Mouse (Mus musculus) NIH3T3 (cell line): ENCODE results near the gene Gm8906.
"Not testable (repeated sequence)": the region's sequence is repeated elsewhere in the genome, so short reads cannot be mapped to it uniquely, and the experiment has no call there.

Experiments
- DNase-seq: peaks from one replicate; pipeline ENCODE4 v3.0.0-alpha.2; 2012; ENCODE audit warnings: low read depth

Gene Gm8906

GRCm38 (mm10) chr5:11502385-11502784 is at the start of gene Gm8906:
Gene Gm8906 (plus strand): TSS chr5:11502685.
- DNase-seq = not testable (repeated sequence)
